Mouse (Mus musculus) cerebellum, postnatal 25 days (tissue): Measurements from ENCODE around the gene 4430402I18Rik.
A peak's percentile ranks its signal among the peaks of the same experiment; 100 is the strongest.

Experiments used
- DNase-seq, 2 experiments: peaks; one replicate each; pipeline ENCODE4 v3.0.0; 2021; ENCODE audit warnings: mixed read lengths in 2 of 2

The 4430402I18Rik gene

DNA sequence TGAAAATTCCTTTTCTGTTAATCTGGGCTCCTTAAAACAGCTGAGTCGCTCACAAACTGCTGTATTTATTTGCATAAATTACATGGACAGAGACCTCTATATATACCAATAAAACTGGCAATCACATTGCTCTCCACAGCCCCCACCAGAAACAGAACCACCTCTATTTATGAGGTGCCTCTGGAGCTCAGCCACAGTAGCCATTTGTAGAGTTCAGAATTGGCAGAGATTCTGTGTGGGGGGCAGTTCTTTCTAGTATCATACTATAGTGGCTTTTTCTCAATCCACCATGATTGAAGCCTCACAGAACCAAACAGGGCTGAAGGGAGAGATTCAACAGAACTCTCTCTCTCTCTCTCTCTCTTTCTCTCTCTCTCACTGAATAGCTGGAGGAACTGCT is 71.0 kb downstream of the 4430402I18Rik start:
- no peak for DNase-seq

DNA sequence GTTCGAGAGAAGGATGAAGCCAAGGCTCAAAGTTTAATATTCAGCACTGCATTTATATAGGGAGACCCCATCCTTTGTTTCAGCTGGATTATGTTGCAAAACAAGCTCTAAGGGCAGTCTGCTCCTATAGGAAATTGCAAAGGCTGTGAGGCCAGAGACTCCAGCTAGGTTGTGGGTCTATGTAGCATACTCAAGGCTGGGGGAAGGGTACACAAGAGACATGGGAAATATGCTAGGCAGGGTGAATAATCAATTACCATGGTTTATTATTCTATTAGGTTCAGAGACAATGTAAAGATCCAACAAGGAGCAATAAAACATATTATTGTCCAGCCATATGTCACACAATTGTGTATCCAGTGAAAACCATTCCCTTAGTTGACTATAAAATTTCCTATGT is 75.7 kb downstream of the 4430402I18Rik start:
- no peak for DNase-seq

GRCm38 (mm10) chr19:28891238-28891637 is 76.4 kb downstream of the 4430402I18Rik start:
- no peak for DNase-seq

DNA sequence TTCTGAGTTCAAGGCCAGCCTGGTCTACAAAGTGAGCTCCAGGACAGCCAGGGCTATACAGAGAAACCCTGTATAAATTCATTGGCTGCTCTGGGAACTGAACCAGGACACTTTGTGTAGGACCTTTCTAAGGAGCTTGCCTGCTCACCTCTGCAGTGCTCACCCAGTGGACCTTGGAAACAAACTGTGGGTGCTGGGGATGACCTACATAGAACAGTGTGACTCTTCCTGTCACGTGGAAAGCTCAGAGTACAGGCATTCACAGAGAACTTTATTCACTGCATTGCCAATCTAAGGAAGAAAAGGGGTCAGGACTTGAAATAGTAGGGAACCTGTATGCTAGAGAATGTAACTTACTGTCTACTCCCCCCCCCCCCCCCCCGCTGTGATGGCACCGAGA is 78.3 kb downstream of the 4430402I18Rik start:
- no peak for DNase-seq

DNA sequence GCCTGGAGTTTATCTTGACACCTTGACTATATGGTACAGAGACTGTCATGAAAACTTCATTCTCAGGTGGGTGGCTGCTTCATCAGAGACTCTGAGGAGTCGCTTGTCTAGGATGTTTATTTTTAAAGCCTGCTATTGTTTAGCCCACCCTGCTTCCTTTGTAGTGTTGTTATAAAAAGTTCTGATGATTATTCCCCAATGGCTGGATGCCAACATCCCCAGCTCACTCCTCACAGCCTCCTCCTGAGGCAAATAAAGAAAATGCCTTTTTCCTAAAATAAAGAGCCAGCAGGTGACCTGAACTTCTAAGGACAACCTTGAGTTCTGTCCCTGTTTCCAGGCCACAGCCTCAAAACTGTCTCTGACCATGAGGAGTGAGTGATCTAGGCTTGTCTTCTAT is 79.1 kb downstream of the 4430402I18Rik start:
- no peak for DNase-seq

DNA sequence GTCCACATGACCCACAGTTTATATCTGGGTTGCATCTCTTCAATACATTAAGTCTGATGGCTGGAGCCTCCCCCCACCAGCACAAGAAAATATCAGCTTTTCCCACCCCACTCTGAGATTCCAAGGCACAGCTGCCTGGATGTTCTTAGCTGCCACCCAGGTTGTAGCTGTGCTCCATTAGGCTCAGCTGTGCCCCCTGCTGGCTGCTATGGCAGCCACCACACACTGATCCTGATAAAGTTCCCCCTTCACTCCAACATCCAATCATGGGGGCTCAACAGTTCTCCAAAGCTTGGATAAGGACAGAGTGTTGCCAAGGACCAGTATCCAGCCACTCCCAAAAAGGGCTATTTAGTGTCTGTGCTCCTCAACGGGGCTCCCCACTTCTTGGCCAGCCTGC is 84.5 kb downstream of the 4430402I18Rik start:
- peak; percentile 29 to 62 for DNase-seq

- DNase-seq, result no peak
Observed at GRCm38 (mm10) chr19:28879476-28879875, 88.1 kb downstream of the 4430402I18Rik start.

DNA sequence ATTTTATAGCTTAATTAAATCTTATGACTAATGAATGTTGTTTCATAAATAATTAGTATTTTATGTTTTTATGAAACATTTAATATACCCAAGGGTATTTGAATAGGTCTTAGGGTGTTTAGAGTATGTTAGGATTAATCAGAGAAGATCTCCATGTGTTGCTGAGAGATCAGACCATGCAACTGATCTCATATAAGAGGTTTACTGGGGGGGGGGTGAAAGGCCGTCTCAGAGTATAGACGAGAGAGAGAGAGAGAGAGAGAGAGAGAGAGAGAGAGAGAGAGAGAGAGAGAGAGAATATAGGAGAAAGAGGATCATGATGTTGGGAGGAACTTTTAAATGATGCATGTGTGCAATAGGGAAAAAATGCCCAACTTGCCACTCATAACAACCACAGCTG is 97.2 kb downstream of the 4430402I18Rik start:
- DNase-seq, result no peak

DNA sequence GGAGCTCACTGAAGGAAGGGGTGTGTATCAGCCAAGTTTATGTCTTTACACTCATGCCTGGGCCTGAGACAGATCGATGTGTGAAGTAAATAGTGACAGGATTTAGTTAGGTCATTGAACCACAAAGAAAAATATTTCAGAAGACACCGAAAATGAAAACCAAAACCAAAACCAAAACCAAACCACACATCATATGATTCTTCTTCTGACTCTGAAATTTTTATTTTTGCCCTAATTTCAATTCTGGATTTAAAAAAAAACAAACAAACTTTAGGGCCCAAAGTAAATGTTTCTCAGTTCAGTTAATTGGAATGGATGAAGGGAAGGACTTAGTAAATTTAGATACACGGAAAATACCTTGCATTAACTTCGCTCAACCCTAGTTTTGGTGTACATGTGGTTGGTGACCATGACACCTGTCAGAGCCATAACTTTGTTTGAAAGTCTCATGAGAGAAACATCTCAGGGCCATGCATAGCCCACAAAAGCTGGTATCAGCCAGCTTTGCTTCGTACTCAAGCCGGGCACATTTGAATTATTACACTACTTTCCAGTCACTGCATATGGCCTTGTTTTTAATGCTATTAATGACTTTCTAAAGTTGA is 98.2 kb downstream of the 4430402I18Rik start:
- no peak for DNase-seq

DNA sequence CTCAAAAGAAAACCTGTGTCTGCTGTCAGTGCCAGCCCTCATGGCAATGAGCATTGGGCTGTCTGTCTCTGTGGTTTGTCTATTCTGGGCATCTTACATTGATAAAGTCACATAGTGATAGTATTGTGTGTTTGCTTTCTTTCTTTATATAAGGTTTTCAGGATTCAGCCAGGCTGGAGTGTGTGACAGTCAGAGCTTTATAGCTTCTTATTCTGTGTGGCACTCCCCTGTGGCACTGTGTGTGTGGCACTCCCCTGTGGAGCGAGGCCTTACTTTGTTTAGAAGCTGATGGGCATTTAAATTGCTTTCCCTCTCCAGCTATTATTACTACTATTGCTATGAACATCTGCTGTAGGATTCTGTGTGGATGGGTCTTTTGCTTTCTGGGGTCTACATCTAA is 102.1 kb downstream of the 4430402I18Rik start:
- DNase-seq, result no peak

- no peak for DNase-seq
Observed at GRCm38 (mm10) chr19:28864981-28865380, 102.6 kb downstream of the 4430402I18Rik start.

DNA sequence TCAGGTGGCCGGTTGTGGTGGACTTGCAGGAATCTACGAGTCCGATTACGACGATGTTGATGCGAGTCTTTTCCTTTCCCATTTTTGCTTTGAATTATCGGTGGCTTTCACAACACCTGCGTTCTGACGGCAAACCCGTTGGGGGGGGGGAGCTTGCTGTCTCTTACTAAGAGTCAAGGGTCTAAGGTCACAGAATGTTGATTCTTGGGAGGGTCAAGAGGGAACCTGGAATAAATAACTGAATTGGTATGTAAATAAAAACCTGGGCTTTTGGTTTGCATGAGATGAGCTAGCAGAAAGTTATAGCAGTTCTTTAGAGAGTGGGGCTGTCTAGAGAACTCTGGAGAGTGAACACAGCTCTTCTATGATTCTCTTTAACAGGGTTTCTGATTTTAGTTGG is 104.0 kb downstream of the 4430402I18Rik start:
- no peak for DNase-seq

GRCm38 (mm10) chr19:28860246-28860645 is 107.4 kb downstream of the 4430402I18Rik start:
- DNase-seq, result no peak

GRCm38 (mm10) chr19:28854831-28855230 is 112.8 kb downstream of the 4430402I18Rik start:
- no peak for DNase-seq

- no peak for DNase-seq
Observed at GRCm38 (mm10) chr19:28852001-28852400, 115.6 kb downstream of the 4430402I18Rik start.

- DNase-seq, result no peak
Observed at GRCm38 (mm10) chr19:28850510-28850909, 117.1 kb downstream of the 4430402I18Rik start.

DNA sequence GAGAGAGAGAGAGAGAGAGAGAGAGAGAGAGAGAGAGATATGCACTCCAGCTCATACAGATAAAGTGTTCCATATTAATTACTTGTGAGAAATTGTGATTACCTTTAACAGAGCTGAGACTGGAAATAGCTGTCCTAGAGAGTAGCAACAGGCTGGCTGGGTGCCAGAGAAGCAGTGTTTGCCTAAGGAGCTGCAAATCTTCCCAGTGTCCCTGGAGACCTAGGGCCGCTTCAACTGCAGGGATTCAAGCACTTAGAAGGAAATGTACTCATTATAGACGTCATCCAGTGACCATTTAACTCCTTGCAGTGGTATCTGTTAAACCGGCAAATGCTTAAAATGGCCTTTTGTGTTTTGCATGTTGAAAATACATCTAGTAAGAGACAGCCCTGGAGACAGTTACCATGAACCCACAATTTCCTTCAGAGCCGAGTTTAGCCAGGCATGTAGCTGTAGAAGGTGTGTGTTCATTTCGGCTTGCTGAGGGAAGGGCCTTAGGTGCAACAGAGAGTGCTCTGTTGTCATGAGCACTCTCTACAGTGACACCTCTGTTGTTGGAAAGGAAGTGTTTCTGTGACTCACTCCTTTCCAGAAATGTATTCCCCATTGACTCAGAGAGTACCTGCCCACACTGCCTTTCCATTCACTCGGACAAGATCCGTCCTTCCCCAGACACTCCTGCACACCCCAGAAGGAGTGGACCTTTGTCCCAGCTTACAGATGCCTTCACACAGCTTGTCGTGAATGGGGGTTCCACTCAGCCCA is 122.5 kb downstream of the 4430402I18Rik start:
- peak in 1 of 2 experiments; percentile 44 for DNase-seq
